Mouse (Mus musculus): ENCODE results near the gene Ntrk2.
"Not testable (repeated sequence)": the region's sequence is repeated elsewhere in the genome, so short reads cannot be mapped to it uniquely, and the experiment has no call there.

Gene Ntrk2

DNA sequence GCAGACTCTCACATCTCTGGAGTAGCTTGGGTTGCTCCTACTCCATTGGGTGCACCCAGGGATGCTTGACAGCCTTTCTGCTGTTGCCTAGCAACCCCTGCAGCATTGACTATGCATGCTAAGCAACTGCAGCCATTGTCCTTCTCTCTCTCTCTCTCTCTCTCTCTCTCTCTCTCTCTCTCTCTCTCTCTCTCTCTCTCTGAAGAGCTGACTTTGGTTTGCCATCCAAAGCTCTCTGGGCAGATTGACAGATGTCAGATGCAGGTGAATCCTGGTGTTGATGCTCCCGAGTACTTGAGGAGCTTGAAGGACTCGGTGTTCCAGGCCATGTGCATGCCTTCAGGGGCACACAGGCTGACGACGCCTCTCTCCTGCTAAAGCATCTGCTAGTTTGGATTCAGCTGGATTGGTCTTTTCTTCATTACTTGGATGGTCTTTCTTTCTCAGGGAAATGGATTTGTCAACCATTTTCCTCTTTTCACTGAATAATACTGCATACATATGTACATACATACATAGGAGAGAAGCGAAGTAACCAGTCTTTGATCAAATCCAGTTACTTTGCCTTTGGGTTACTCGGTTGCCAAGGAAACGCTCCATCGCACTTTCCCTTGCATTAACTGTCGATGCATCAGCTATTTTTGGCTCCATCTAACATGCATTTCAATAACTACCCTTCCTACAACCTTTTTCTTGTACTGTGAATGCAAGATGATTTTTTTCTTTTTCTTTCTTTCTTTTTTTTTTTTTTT, 234.8 kb downstream of the Ntrk2 start:
- no peak for DNase-seq (ENCODE audit: low read depth)

GRCm38 (mm10) chr13:59052188-59052587, 245.8 kb downstream of the Ntrk2 start:
- no peak for DNase-seq (ENCODE audit: low read depth)

- not testable (repeated sequence) for DNase-seq (ENCODE audit: low read depth)
These were observed 248.0 kb downstream of the Ntrk2 start for GRCm38 (mm10) chr13:59054331-59054730.

GRCm38 (mm10) chr13:59056859-59057258, 250.5 kb downstream of the Ntrk2 start:
- DNase-seq (ENCODE audit: low read depth) = no peak

- DNase-seq (ENCODE audit: low read depth) = no peak
These were observed 251.5 kb downstream of the Ntrk2 start for GRCm38 (mm10) chr13:59057886-59058285.

DNA sequence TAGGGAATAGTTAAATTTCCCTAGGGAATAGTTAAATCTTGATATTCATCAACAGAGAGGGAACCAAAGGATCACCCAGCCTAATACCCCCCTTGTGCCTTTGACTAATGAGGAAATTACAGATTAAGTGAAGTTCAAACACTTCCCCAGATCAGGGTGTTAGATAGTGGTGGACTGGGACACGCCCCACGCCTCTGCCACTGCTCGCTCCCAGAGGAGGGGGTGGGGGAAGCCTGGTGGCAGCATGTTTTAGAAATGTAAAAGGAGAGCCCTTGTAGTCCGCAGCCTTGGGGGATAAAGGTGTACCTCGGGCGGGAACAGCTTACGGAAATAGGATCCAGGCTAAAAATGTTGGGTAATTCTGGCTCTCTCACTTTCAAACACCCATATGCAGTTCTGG, 252.7 kb downstream of the Ntrk2 start:
- DNase-seq (ENCODE audit: low read depth) = no peak

DNA sequence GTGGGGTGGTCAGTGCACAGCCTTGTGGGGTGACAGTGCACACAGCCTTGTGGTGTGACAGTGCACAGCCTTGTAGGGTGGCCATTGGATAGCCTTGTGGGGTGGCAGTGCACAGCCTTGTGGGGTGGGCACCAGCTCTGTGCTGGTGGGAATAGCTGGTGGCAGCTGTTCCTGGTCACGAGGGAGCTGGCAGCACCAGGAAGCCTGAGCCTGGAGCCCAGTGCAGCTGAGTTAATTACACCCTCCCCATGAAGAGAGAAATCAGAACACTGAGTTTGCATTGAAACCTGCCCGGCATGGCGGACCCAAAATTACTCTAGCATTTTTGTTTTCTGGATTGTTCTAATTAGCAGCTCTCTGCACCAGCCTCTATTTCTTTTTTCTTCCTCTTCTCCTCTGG, 259.3 kb downstream of the Ntrk2 start:
- no peak for DNase-seq (ENCODE audit: low read depth)

GRCm38 (mm10) chr13:59073635-59074256, 267.4 kb downstream of the Ntrk2 start:
- peak; percentile 9 for DNase-seq (ENCODE audit: low read depth)

GRCm38 (mm10) chr13:59076489-59076888, 270.1 kb downstream of the Ntrk2 start:
- DNase-seq (ENCODE audit: low read depth) = no peak

DNA sequence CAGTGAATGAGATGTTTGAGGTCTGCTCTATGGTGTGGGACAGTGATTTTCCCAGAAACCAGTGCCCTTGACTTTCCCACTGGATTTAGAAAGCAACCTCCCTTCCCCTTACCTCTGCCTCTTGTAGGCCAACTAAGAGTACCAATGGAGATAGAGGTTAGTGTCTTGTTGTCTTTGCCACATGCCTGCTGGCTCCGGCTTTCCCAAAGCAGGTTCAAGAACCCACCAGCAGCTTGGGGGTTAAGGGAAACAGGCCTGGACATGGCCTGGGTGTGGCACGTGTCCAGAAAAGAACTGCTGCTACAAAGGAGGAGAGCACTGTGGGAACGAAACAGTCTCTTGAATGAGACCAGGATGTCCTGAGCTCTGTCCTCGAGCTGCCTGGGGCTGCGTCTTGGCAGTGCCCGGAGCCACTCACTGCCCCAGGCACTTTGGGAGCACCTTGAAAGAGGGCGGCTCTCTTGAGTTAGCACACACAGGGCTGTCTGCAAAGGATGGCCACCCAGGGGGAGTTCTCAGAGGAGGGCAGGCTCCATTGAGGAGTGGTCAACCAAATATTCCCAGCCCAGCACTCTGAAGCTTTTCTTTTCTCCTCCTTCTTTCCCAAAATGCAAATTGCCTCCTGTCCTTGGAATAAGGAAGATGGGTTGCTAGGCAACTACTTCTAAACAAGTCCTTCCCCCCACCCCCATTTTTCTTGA, 273.5 kb downstream of the Ntrk2 start:
- DNase-seq (ENCODE audit: low read depth) = no peak

- DNase-seq (ENCODE audit: low read depth) = no peak
These were observed 274.1 kb downstream of the Ntrk2 start for GRCm38 (mm10) chr13:59080468-59080867.

DNA sequence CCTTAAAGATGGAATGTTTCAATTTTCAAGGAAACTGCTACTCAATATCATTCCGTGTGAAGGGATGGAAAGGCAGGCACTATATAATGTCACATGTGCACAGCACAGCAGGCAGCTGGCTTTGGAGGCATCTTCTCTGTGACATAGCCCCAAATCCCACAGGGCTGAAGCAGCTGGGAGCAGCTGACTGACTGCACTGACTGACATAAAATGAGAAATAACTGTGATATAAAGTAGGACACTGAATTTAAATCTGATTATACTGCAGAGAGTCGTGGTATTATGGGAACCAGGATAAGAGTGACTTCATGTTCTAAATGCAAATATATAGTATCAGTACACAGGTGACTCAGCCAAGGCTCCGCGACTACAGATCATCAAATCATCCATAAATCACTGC, 282.6 kb downstream of the Ntrk2 start:
- DNase-seq (ENCODE audit: low read depth) = no peak

- no peak for DNase-seq (ENCODE audit: low read depth)
These were observed 285.0 kb downstream of the Ntrk2 start for GRCm38 (mm10) chr13:59091138-59091971.

DNA sequence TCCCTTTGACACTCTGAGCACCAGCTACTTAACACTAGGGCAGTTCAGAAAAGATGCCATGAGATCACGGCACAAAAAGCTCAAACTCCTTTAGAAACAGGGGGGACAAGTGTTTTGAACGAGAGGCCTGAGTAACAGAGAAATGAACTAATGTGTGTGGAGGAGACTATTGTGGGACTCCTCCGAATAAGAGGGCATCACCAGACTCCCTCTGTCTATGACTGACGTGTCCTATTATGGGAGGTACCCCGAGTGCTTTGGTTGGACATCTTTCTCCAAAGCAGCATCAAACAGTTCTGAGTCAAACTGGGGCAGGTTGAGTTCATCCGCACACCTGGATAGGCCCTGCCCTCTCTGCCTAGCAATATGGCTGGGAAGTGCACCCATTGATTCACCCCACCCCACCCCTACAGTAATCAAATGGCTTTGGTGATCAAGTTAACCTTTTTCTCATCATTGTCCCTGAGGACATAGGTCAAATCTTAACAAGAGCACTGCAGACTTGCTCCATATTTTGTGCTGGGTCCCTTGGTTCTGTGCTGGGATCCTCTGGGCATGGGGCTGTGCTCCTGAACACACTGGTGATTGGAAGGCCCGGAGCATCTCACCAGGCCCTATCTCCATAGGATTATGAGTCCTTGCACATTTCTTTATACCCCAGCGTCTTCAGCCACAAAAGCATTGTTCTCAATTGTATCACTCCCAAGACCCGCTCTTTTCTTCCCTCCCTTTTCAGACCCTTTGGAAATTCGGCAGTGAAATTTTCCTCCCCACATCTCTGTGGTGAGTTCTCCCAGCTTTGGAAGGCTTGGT, 285.9 kb downstream of the Ntrk2 start:
- DNase-seq (ENCODE audit: low read depth) = no peak

DNA sequence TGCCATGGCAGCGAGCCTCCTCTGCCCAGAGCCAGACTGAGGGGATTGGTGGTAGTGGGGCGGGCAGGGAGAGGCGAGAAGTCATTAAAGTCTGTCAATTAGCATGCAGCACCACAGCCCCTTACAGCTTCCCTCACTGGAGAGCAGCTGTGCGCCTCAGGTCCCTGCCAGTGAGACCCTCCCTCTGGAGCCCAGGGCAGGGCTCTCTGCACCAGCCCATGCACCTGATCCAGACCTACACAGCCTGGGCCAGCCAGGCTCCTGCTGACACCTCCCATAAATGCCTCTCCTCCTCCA, 286.4 kb downstream of the Ntrk2 start:
- DNase-seq (ENCODE audit: low read depth) = no peak

DNA sequence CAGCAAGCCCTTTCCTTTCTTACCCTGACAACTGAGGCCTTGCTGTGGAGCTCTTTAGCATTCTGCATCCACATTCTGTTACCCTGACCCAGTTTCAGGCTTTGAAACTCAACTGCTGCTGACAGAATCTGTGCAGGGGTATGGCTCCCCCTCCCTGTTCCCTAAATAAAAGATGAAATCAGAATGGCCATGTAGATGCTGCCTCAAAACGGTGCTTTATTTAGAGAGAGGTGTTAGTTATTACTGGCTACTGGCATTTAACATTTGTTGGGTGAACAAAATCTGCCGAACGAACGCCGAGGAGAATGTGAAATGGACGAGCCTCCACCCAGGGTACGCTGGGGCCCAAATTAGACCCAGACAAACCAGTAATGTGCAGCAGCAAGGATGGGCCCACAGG, 288.4 kb downstream of the Ntrk2 start:
- no peak for DNase-seq (ENCODE audit: low read depth)

GRCm38 (mm10) chr13:59095811-59096391, 289.5 kb downstream of the Ntrk2 start:
- no peak for DNase-seq (ENCODE audit: low read depth)

GRCm38 (mm10) chr13:59100086-59100485, 293.7 kb downstream of the Ntrk2 start:
- DNase-seq (ENCODE audit: low read depth) = no peak

DNA sequence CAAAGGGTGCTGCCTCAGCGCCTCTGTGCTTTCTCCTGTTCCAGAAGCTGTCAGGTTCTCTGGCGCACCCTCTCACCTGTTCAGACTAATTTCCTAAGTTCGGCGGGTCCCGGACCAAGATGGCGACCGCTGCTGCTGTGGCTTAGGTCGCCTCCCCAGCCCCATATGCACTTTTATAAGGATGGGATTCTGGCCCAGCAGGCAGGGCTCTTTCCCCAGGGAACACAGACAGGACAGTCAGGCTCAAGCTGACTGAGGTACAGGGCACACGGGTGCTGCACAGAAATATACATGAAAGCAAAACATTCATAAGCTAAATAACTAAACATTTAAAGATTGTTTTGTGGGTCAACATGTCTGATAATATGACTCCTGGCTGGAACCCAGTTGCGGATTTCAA, 301.4 kb downstream of the Ntrk2 start:
- not testable (repeated sequence) for DNase-seq (ENCODE audit: low read depth)

DNA sequence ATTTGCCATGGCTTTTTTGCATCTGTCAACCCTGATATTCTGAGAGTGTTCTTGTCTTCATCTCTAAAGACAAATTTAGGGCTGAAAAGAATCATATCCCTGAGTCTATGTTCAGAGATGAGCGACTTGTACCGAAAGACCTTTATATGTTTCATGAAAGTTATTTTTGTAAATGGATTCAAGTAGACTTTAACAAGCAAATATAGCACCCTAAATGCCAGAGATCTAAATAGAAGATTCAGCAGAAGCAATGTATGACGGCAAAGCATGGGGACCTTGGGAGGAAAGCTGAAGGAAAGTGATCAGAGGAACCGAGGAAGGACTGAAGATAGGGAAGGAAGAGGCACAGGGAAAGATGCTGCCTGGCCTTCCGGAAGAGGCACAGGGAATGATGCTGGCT, 303.7 kb downstream of the Ntrk2 start:
- DNase-seq (ENCODE audit: low read depth) = no peak

DNA sequence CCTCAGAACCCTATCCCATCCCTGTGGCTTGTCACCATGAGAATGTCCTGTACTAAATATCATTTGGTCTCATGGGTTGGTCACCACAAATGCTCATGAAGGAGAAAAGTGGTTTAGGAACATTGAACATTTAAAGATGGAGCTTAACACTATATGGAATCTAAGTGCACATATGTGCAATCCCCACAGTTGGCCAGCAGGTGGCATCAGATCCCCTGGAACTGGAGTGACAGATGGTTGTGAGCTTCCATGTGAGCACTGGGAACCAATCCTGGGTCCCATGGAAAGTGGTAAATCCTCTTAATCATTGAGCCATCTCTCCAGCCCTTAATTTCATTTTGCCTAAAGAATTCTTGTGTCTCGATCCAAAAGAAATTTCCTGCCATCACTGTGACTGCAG, 308.3 kb downstream of the Ntrk2 start:
- no peak for DNase-seq (ENCODE audit: low read depth)
